Mouse (Mus musculus) heart, adult 18-20 months (tissue): ENCODE measurements around the gene Kif12. TPM values are rescaled to one million over a fixed set of nuclear protein-coding genes. Genes with fewer than 3 reads are reported as not detected.

Source experiments
- DNase-seq, 2 experiments: peaks; one replicate each; pipeline ENCODE4 v3.0.0; 2021 to 2022; ENCODE audit warnings: mixed read lengths in 1 of 2
- total RNA-seq, 2 experiments: library from RNA; stranded (reverse); gene quantifications; 2 replicates each; pipeline ENCODE4 v1.2.3; 2021

Kif12 gene
- total RNA-seq, 2 experiments from 2014 or later = not detected

DNA sequence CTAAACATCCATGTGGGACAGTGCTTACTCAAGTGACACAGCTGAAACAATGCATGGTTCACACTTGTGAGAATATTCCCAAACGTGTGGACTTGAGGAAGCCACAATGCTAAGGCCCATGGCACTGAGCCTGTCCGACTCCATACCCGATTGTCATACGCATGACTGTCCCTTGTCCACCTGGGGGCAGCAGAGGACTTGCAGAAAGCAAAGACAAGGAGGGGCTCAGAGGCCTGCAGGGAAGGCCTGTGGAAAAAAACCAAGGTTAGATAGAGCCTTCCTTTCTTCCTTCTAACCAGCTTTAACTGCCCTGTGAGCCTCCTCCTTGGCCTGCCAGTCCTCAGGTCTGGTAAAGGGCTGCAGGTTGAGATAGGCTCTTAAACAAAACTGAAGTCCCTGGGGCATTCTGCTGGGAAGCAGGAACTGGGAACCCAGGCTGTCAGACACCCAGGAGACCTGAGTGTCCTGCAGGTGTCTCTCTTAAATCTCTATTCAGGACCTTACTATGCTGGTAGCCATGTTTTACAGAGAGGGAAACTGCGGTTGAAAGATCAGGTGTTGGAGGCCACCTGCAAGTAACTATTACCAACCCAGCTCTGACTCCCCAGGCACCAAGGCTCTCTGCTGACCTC, 12.9 kb downstream of the Kif12 start:
- DNase-seq = peak; percentile 76 to 92

DNA sequence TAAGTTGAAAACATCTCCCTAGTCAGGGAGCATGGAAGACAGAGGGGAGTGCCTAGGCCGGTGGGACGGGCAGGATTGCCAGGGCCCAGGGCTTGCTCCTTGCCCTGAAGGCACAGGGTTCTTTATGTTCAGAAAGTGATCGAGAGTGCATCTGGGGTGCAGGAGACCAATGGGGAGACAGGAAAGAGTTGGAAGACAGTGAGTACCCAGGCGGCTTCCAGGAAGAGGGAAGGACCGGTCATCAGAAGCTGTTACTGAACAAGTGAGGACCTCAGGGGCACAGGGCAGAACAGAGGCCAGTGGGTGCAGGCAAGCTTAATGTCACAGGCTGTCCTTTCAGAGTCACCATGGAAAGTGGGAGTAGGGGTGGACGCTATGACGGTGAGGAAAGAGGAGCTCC, 13.7 kb downstream of the Kif12 start:
- no peak for DNase-seq

GRCm38 (mm10) chr4:63156726-63157634, 15.0 kb downstream of the Kif12 start:
- DNase-seq = no peak

DNA sequence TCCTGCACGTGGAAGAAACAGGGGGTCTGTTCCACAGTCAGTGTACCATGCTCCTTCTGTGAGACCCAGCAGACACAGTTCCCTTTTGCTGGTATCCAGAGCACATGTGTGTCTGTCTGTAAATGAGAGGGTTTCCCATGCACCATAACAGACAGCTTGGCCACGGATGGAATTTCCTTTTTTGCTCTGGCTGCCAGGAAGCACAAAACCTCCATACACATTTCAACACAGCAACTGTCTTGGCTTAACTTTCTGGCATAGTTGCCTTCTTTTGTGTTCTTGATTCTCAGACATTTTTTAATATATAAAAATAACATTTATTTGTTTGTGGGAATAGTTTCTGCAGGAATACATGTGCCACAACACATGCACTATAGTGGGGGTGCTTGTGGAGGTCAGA, 16.3 kb downstream of the Kif12 start:
- no peak for DNase-seq

- no peak for DNase-seq
Observed at GRCm38 (mm10) chr4:63154699-63155098, 17.2 kb downstream of the Kif12 start, which contains the start of gene Ambp. Ambp (minus strand) TSS chr4:63154799.

- no peak for DNase-seq
Observed at GRCm38 (mm10) chr4:63154028-63154427, 17.9 kb downstream of the Kif12 start.

GRCm38 (mm10) chr4:63151127-63151526, 20.8 kb downstream of the Kif12 start:
- DNase-seq = peak in 1 of 2 experiments; percentile 17

DNA sequence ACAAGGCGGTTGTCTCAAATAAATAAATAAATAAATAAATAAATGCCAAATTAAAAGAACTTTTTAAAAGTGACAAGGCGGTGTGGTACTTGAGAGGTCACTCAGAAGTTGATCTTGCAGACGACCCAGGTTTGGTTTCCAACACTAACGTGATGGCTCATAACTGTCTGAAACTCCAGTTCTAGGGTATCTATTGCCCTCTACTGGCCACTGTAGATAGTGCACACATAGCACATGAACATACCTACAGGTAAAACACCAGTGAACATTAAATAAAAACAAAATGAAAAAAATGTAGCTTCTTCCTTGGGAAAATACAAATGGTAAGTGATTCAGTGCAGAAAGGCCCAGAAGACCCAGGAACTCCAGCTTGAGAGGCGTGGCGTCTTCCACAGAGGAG, 24.7 kb downstream of the Kif12 start:
- no peak for DNase-seq

DNA sequence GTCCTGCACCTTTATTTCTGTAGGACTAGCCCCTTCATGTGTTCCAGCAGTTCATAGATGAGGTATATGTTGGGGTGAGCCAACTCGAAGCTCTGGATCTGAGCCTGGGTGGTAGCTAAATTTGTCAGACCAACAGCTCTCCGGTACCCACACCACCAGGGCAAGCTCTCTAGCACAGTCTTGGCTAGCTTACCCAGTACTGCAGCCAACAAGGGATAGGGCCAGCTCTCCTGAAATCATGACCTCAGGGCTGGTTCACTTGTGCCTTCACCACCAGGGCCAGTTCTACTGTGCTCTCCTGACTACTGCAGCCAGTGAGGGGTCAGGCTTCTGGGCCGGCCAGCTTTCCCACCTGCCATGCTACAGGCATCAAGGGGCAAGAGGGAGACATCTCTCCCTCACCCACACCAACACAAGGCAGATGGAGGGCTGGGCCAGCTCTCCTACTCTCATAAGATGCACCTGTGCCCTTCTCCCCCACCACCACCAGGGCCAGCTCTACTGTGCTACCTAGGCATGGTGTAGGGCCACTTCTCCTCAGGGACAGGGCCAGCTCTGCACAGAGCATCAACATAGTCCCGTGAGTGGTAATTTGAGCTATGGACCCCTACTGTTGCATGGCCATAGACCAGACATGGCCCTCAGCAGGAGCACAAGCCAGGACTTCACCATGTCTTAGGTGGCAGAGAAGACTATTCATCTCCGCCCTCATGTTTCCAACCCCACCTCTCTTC, 41.9 kb downstream of the Kif12 start:
- DNase-seq = peak; percentile 66 to 80

DNA sequence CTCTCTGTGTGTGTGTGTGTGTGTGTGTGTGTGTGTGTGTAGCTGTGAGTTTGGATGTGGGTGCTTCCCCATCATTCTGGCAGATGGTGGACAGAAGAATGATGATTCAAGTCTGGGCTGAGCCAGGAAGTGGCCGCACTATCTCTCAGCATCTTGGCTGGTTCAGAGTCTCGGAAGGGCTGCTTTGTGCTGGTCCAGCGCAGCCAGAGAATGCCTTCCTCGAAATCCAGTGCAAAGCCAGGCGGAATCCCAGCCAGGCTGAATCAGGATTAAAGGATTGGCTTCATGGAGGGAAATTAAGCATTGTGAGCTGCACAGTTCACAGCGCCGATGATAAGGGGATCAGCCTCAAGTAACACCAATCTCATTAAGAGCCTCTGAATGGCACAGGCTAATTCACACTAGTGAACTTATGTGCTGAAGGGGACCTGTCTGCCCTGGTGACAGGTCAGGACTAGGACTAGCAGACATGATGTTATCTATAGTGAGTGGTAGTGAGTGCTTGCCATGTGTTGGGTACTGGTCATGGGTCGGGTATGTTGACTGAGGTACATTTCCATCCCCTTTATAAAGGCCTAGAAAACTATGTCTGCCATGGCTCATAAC, 47.0 kb downstream of the Kif12 start:
- no peak for DNase-seq

DNA sequence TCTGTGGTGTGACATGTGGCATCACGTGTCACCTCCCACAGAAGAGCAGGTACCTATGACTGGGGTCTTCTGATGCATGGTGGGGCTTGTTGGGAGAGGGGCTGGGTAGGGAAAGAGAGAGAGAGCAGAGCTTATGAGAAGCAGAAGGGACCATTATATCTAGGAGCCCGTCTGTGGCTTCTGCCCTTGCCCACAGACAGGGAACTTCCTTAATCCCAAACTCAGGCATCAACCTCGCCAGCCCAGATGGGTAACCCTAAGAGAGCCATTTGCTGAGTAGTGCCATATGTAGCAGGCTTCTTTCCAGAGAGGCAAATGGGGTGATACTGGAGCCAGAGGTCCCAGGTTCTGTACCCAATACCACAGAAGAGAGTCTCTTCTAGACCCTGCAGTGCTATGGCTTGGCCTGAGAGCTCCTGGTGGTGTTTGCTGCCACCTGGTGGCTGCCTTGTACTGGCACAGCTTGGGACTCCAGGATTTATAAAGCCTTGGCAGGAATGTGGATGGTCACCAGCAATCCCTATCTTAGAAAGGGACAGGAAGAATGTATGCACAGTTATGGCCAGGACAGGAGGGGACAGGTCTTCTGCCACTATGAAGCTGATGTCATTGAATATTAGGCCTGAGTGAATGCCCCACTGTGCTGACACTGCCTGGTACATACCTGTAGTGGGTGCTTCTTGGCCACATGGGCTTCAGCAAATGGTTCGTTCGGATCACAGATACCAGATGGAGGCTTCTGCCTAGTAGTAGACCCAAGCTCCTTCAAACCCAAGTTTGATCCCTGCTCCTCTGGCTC, 53.1 kb downstream of the Kif12 start:
- peak; percentile 65 to 86 for DNase-seq

Other genes with a start within 250 kb of the Kif12 start
- gene Zfp618, start 206.6 kb downstream of the Kif12 start, total RNA-seq = under 1 TPM; 0.20 to 0.23 TPM
- not detected for gene Ambp, start 17.3 kb downstream of the Kif12 start, total RNA-seq
- 1 to 10 TPM; 1.1 to 1.6 TPM for gene Col27a1, start 41.9 kb upstream of the Kif12 start, total RNA-seq
- 1 to 10 TPM in 1 of 2 experiments, under 1 TPM in 1; 0.84 to 3.7 TPM for gene Orm1, start 172.4 kb upstream of the Kif12 start, total RNA-seq
- 1 to 10 TPM; 2.2 to 3.1 TPM for gene Orm3, start 184.0 kb upstream of the Kif12 start, total RNA-seq
- gene Orm2, start 190.3 kb upstream of the Kif12 start, total RNA-seq = under 1 TPM in 1 of 2 experiments, not detected in 1; 0.82 TPM
- 1 to 10 TPM; 3.5 to 7.3 TPM for gene Akna, start 231.2 kb upstream of the Kif12 start, total RNA-seq